Mouse (Mus musculus): ENCODE data around the gene Gm43518. TPM values are rescaled to one million over a fixed set of nuclear protein-coding genes. Genes with fewer than 3 reads are reported as not detected.

Gene Gm43518
- total RNA-seq, 2 experiments from 2014 or later = 0.89 to 1.1 TPM

GRCm38 (mm10) chr5:123973299-123974178 is 46.3 kb downstream of the Gm43518 start, which contains the start of gene Hip1r:
Gene Hip1r, plus strand, starts transcription at chr5:123973628.
- H3K27ac ChIP-seq = peak within 1 kb of the TSS; percentile 82
- peak within 1 kb of the TSS; percentile 80 for H3K4me3 ChIP-seq
- no peak; the same call in 1 of the 2 replicates for TF ChIP-seq CTCF (IDR thresholded peaks at IDR 0.05)
- intact Hi-C loops (cut with DNase I) = no loop called here
- peak; percentile 89 for DNase-seq

- H3K4me3 ChIP-seq = peak overlapping the region; percentile 80
- H3K27ac ChIP-seq = peak overlapping the region; percentile 82
- DNase-seq = no peak
- intact Hi-C loops (cut with DNase I) = no loop called here
- TF ChIP-seq CTCF (IDR thresholded peaks at IDR 0.05) = no peak
These were observed 46.9 kb downstream of the Gm43518 start for GRCm38 (mm10) chr5:123974179-123974485.

GRCm38 (mm10) chr5:123974616-123975111 is 47.4 kb downstream of the Gm43518 start:
- Histone ChIP-seq H3K27ac (peak overlapping the region; percentile 25; the same call in 1 of the 2 replicates), H3K4me3 (peak overlapping the region; percentile 80)
- intact Hi-C loops (cut with DNase I) = no loop called here
- TF ChIP-seq CTCF (IDR thresholded peaks at IDR 0.05) = no peak
- DNase-seq = no peak

GRCm38 (mm10) chr5:123975668-123976180 is 48.5 kb downstream of the Gm43518 start:
- Histone ChIP-seq H3K4me3 (peak overlapping the region; percentile 80), H3K27ac (peak overlapping the region; percentile 50)
- intact Hi-C loops (cut with DNase I) = no loop called here
- no peak for TF ChIP-seq CTCF (IDR thresholded peaks at IDR 0.05)
- no peak for DNase-seq

- intact Hi-C loops (cut with DNase I) = no loop called here
- Histone ChIP-seq H3K4me3 (no peak overlapping the region), H3K27ac (no peak overlapping the region)
- TF ChIP-seq CTCF (IDR thresholded peaks at IDR 0.05) = no peak
- DNase-seq = no peak
These were observed 50.0 kb downstream of the Gm43518 start for GRCm38 (mm10) chr5:123977231-123977630.

GRCm38 (mm10) chr5:123978131-123978530 is 50.9 kb downstream of the Gm43518 start:
- TF ChIP-seq CTCF (IDR thresholded peaks at IDR 0.05) = no peak

GRCm38 (mm10) chr5:123979221-123979979 is 52.2 kb downstream of the Gm43518 start:
- peak overlapping the region; percentile 48 for H3K4me3 ChIP-seq
- peak overlapping the region; percentile 76 for H3K27ac ChIP-seq
- intact Hi-C loops (cut with DNase I) = no loop called here
- no peak for TF ChIP-seq CTCF (IDR thresholded peaks at IDR 0.05)
- peak; percentile 87 for DNase-seq

More at GRCm38 (mm10) chr5:123978131-123978530, 50.9 kb downstream of the Gm43518 start:
- DNase-seq = no peak
- H3K27ac ChIP-seq = peak overlapping the region; percentile 24; the same call in 1 of the 2 replicates
- no peak overlapping the region for H3K4me3 ChIP-seq
- intact Hi-C loops (cut with DNase I) = no loop called here

GRCm38 (mm10) chr5:123979980-123980369 is 52.8 kb downstream of the Gm43518 start:
- DNase-seq = no peak
- intact Hi-C loops (cut with DNase I) = no loop called here
- Histone ChIP-seq H3K27ac (peak overlapping the region; percentile 76), H3K4me3 (peak overlapping the region; percentile 48)
- no peak for TF ChIP-seq CTCF (IDR thresholded peaks at IDR 0.05)

GRCm38 (mm10) chr5:123980521-123981249 is 53.5 kb downstream of the Gm43518 start:
- no peak for TF ChIP-seq CTCF (IDR thresholded peaks at IDR 0.05)
- DNase-seq = no peak
- intact Hi-C loops (cut with DNase I) = no loop called here
- H3K27ac ChIP-seq = peak overlapping the region; percentile 76
- peak overlapping the region; percentile 48 for H3K4me3 ChIP-seq

- Histone ChIP-seq H3K27ac (peak overlapping the region; percentile 76), H3K4me3 (no peak overlapping the region)
- TF ChIP-seq CTCF (IDR thresholded peaks at IDR 0.05) = no peak
- intact Hi-C loops (cut with DNase I) = no loop called here
- peak; percentile 67 for DNase-seq
These were observed 54.0 kb downstream of the Gm43518 start for GRCm38 (mm10) chr5:123981250-123981554.

GRCm38 (mm10) chr5:123982838-123983237 is 55.6 kb downstream of the Gm43518 start:
- intact Hi-C loops (cut with DNase I) = no loop called here
- TF ChIP-seq CTCF (IDR thresholded peaks at IDR 0.05) = no peak
- DNase-seq = no peak
- no peak overlapping the region for H3K4me3 ChIP-seq
- no peak overlapping the region for H3K27ac ChIP-seq

- Histone ChIP-seq H3K4me3 (no peak overlapping the region), H3K27ac (no peak overlapping the region)
- DNase-seq = peak; percentile 23
- intact Hi-C loops (cut with DNase I) = no loop called here
- no peak for TF ChIP-seq CTCF (IDR thresholded peaks at IDR 0.05)
These were observed 58.2 kb downstream of the Gm43518 start for GRCm38 (mm10) chr5:123985434-123985833.

Data from gastrocnemius, adult 2 months (tissue).